Mouse (Mus musculus) left cerebral cortex, adult 8-10 months (tissue): ENCODE data around the gene Tmem200a. TPM values are rescaled to one million over a fixed set of nuclear protein-coding genes. Genes with fewer than 3 reads are reported as not detected.

Experiments used
- DNase-seq, 2 experiments: peaks; one replicate each; pipeline ENCODE4 v3.0.0; 2022; ENCODE audit warnings: low spot score in 2 of 2
- total RNA-seq, 4 experiments: library from RNA; stranded (reverse); gene quantifications; 2 replicates each; pipeline ENCODE4 v1.2.4; 2022

Tmem200a gene
- total RNA-seq, 4 experiments from 2014 or later = 10.9 to 16.1 (median 13.2) TPM

DNA sequence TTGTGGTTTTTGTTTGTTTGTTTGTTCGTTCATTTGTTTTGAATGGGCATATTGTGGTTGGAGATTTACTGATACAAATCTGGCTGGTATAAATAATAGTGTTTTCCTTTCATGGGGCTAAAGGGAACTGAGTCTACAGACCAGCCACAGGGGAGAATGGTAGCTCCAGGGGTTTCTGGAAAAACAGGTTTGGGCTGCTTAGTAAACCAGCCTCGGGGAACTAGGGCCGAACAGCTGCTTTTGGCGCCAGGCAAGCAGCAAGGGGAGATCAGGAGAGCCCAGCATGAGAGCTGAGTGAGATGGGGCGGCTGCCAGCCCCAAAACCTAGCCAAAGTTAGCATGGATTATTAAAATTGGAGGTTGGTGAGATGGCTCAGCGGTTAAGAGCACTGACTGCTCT lies 191.6 kb downstream of the Tmem200a start:
- no peak for DNase-seq

DNA sequence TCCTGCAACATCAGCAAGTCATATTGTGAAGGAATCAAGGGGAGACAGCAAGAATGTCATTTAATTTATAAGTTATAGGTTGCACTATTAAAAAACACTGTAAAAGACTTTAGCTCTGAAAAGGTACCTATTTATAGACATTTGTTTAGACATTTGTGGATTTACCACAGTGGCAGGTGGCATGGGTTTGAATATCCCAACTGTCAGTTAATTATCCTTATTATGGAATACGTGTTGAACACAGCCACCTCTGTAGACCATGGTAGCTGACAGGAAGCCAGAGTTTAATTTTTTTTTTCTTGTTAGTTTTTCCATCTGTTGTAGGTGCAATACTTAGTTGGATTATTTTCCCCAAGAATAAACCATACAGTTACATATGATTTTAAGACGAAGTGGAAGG lies 194.3 kb downstream of the Tmem200a start:
- no peak for DNase-seq

DNA sequence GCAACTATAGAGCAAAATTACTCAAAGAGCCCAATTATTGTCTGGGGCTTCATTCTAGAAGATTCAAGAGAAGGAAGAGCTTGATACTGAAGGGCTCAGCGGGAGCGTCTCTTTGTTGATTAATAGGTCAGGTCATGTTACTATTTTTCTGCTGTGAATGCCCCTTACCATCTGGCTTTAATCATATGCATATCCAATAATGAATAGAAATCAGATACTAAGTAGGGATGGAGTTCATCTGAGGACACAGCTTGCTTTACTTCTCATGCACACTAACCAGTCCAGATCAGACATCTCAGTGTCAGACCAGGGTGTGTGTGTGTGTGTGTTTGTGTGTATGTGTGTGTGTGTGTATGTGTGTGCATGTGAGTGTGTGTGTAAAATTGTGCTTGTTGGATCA lies 201.1 kb downstream of the Tmem200a start:
- DNase-seq = no peak

DNA sequence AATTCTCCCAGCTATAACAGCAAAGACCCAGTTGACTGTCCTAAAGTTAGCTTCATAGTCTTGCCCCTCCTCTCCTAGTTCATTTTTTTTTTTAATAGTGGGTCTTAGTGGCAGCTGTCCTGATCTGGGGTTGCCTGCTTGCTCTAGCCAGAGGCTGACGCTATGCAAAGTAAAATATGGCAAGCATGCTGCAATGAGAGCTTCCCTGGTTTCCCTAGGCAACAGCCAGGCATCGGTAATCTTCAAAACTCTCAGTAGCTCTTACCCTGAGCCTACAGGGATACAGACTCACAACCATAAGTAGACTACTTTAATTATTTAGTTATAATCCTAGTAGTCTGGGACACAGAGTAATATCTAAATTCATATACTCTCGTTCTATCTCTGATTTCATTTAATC lies 202.0 kb downstream of the Tmem200a start:
- DNase-seq = no peak

- DNase-seq = no peak
These were observed 210.1 kb downstream of the Tmem200a start for GRCm38 (mm10) chr10:25868739-25869138.

Other genes starting within 250 kb of the Tmem200a start
- 1 to 10 TPM in 1 of 4 experiments, under 1 TPM in 3; 0.66 to 1.0 (median 0.80) TPM for gene Gm9767, start 797 bp downstream of the Tmem200a start, total RNA-seq
- 1 to 10 TPM; 1.7 to 5.0 (median 3.1) TPM for gene Samd3, start 150.7 kb upstream of the Tmem200a start, total RNA-seq